Mouse (Mus musculus) thymus, adult 2 months (tissue): Measurements from ENCODE around the gene Arhgap17. TPM values are rescaled to one million over a fixed set of nuclear protein-coding genes. Genes with fewer than 3 reads are reported as not detected.

Experiments
- DNase-seq: peaks from one replicate; pipeline ENCODE4 v3.0.0; 2021
- H3K27ac ChIP-seq: fragments of 200-500 bp; 2 replicates; pipeline ENCODE4 v1.5.1; 2012; ENCODE audit warnings: low read length, control low read depth; ENCODE audit not compliant: control insufficient read depth, insufficient read depth
- H3K27me3 ChIP-seq: fragments of 200-500 bp; 2 replicates; pipeline ENCODE4 v1.6.1; 2012; ENCODE audit warnings: mild to moderate bottlenecking, low read length, moderate library complexity, mixed read lengths; ENCODE audit not compliant: control insufficient read depth, insufficient read depth
- H3K36me3 ChIP-seq: fragments of 200-500 bp; 2 replicates; pipeline ENCODE4 v1.6.1; 2012; ENCODE audit warnings: mild to moderate bottlenecking, low read length, moderate library complexity; ENCODE audit not compliant: control insufficient read depth, insufficient read depth
- H3K4me1 ChIP-seq: fragments of 200-500 bp; replicated peaks from 2 replicates; pipeline ENCODE4 v1.6.1; 2012; ENCODE audit warnings: low read length; ENCODE audit not compliant: control insufficient read depth, insufficient read depth
- H3K4me3 ChIP-seq: fragments of 200-500 bp; 2 replicates; pipeline ENCODE4 v1.5.1; 2012; ENCODE audit warnings: mild to moderate bottlenecking, low read length, control low read depth, moderate library complexity; ENCODE audit not compliant: control insufficient read depth, insufficient read depth
- CTCF ChIP-seq: fragments of 200-500 bp; IDR thresholded peaks from 2 replicates; pipeline ENCODE4 v1.5.1; 2012; ENCODE audit warnings: mild to moderate bottlenecking, control low read depth, low read length, moderate library complexity, borderline replicate concordance; ENCODE audit not compliant: control insufficient read depth, poor library complexity, insufficient read depth; ENCODE audit errors: extremely low read depth
- POLR2A ChIP-seq: fragments of 200-500 bp; IDR thresholded peaks from 2 replicates; pipeline ENCODE4 v1.6.1; 2012; ENCODE audit warnings: mild to moderate bottlenecking, low read length, control low read depth, moderate library complexity; ENCODE audit not compliant: control insufficient read depth, poor library complexity, insufficient read depth; ENCODE audit errors: extremely low read depth
- WGBS: fragments of 180-500 bp; shearing (Covaris S2); methylation state at CpG from one replicate; pipeline ENCODE4 v1.1.7; 2018; 5-methylcytosine and 5-hydroxymethylcytosine counted together
- polyA plus RNA-seq: library from polyadenylated mRNA; depleted of rRNA; stranded (reverse); fragments of >200 nt; gene quantifications from 2 replicates; pipeline ENCODE4 v1.2.3, GENCODE M21; 2012

Gene Arhgap17
- polyA plus RNA-seq, 1 experiment = 32.2 TPM

- no peak for TF ChIP-seq POLR2A
- no peak for TF ChIP-seq CTCF
- DNase-seq = no peak
- no peaks in the 10 kb centered on the region for H3K27me3 ChIP-seq
- no peak overlapping the region for H3K4me3 ChIP-seq
- WGBS = 90% methylated on average over 7 of the region's 7 CpGs
- no peak overlapping the region for H3K27ac ChIP-seq
- no peaks in the 10 kb centered on the region for H3K36me3 ChIP-seq
- no peaks in the 10 kb centered on the region for H3K4me1 ChIP-seq
Observed at GRCm38 (mm10) chr7:123346631-123347290, 23.0 kb downstream of the Arhgap17 start.

- 91% methylated on average over 3 of the region's 3 CpGs for WGBS
- Histone ChIP-seq H3K36me3 (no peaks in the 10 kb centered on the region), H3K27me3 (no peaks in the 10 kb centered on the region), H3K4me3 (no peak overlapping the region), H3K27ac (no peak overlapping the region), H3K4me1 (no peaks in the 10 kb centered on the region)
- TF ChIP-seq POLR2A (no peak), CTCF (no peak)
- DNase-seq = no peak
Observed at GRCm38 (mm10) chr7:123345041-123345544, 24.6 kb downstream of the Arhgap17 start.

- 93% methylated on average over 5 of the region's 5 CpGs for WGBS
- TF ChIP-seq POLR2A (no peak), CTCF (no peak)
- H3K36me3 ChIP-seq = no peaks in the 10 kb centered on the region
- no peak for DNase-seq
- H3K27me3 ChIP-seq = no peaks in the 10 kb centered on the region
- no peak overlapping the region for H3K27ac ChIP-seq
- no peaks in the 10 kb centered on the region for H3K4me1 ChIP-seq
- H3K4me3 ChIP-seq = no peak overlapping the region
Observed at GRCm38 (mm10) chr7:123344079-123344780, 25.5 kb downstream of the Arhgap17 start.

DNA sequence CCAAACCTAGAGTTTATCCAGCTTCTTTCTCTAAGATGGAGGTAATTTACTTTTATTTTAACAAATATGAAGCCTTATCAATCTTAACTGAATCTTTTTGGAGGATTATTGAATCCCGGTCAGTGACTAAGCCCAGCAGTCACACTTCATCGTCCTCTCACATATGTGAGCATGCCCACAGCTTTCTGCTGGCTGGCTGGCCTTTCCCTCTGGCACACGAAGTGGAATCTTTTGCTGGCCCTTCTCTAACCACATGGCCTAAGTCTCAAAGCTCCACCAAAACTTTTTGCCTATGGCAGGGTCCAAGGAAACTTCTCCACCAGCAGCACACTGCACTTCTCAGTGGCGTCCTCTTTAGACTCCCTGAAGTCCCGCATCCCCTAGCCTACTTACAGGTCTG lies 27.8 kb downstream of the Arhgap17 start:
- Histone ChIP-seq H3K36me3 (no peaks in the 10 kb centered on the region), H3K27me3 (no peaks in the 10 kb centered on the region), H3K4me3 (no peak overlapping the region), H3K4me1 (no peaks in the 10 kb centered on the region; the same call in 1 of the 2 replicates), H3K27ac (no peak overlapping the region)
- TF ChIP-seq POLR2A = no peak
- TF ChIP-seq CTCF = no peak
- no peak for DNase-seq
- 93% methylated on average over 5 of the region's 5 CpGs for WGBS

GRCm38 (mm10) chr7:123338351-123338750 lies 31.4 kb downstream of the Arhgap17 start:
- H3K4me1 ChIP-seq = no peaks in the 10 kb centered on the region; the same call in 1 of the 2 replicates
- no peak for TF ChIP-seq CTCF
- no peak for TF ChIP-seq POLR2A
- DNase-seq = no peak
- H3K4me3 ChIP-seq = no peak overlapping the region
- WGBS = 94% methylated on average over 8 of the region's 8 CpGs
- H3K27me3 ChIP-seq = no peaks in the 10 kb centered on the region
- H3K36me3 ChIP-seq = no peaks in the 10 kb centered on the region
- H3K27ac ChIP-seq = no peak overlapping the region

- WGBS = 91% methylated on average over 1 of the region's 1 CpGs
- Histone ChIP-seq H3K4me1 (no peaks in the 10 kb centered on the region; the same call in 1 of the 2 replicates), H3K4me3 (no peak overlapping the region), H3K27me3 (no peaks in the 10 kb centered on the region), H3K36me3 (no peaks in the 10 kb centered on the region), H3K27ac (no peak overlapping the region)
- DNase-seq = no peak
- TF ChIP-seq POLR2A (no peak), CTCF (no peak)
Observed at GRCm38 (mm10) chr7:123336322-123336721, 33.4 kb downstream of the Arhgap17 start.
